Mouse (Mus musculus): ENCODE measurements around the gene Stag2. TPM values are rescaled to one million over a fixed set of nuclear protein-coding genes. Genes with fewer than 3 reads are reported as not detected.

Stag2 gene
- 566 and 593 TPM in 2 replicates for total RNA-seq (2017)

- ATAC-seq (replicated peaks in 1 of 2; ENCODE audit: insufficient read depth in 1 of 2, low FRiP score in 2 of 2, low TSS enrichment in 1 of 2, low read depth in 1 of 2, poor library complexity in 2 of 2, severe bottlenecking in 2 of 2): peak; percentile 39 to 52; a peak in 3 of 4 replicates
Measured at GRCm38 (mm10) chrX:42148788-42149556, at the start of gene Stag2. Stag2 (plus strand) TSS chrX:42149317.

- no peak for ATAC-seq (replicated peaks in 1 of 2; ENCODE audit: insufficient read depth in 1 of 2, low FRiP score in 2 of 2, low TSS enrichment in 1 of 2, low read depth in 1 of 2, poor library complexity in 2 of 2, severe bottlenecking in 2 of 2)
Measured at GRCm38 (mm10) chrX:42107137-42107536, 42.0 kb upstream of the Stag2 start.

- ATAC-seq (replicated peaks in 1 of 2; ENCODE audit: insufficient read depth in 1 of 2, low FRiP score in 2 of 2, low TSS enrichment in 1 of 2, low read depth in 1 of 2, poor library complexity in 2 of 2, severe bottlenecking in 2 of 2): no peak
Measured at GRCm38 (mm10) chrX:42110585-42110984, 38.5 kb upstream of the Stag2 start.

GRCm38 (mm10) chrX:42119442-42120048, 29.6 kb upstream of the Stag2 start:
- ATAC-seq (replicated peaks in 1 of 2; ENCODE audit: insufficient read depth in 1 of 2, low FRiP score in 2 of 2, low TSS enrichment in 1 of 2, low read depth in 1 of 2, poor library complexity in 2 of 2, severe bottlenecking in 2 of 2): no peak

DNA sequence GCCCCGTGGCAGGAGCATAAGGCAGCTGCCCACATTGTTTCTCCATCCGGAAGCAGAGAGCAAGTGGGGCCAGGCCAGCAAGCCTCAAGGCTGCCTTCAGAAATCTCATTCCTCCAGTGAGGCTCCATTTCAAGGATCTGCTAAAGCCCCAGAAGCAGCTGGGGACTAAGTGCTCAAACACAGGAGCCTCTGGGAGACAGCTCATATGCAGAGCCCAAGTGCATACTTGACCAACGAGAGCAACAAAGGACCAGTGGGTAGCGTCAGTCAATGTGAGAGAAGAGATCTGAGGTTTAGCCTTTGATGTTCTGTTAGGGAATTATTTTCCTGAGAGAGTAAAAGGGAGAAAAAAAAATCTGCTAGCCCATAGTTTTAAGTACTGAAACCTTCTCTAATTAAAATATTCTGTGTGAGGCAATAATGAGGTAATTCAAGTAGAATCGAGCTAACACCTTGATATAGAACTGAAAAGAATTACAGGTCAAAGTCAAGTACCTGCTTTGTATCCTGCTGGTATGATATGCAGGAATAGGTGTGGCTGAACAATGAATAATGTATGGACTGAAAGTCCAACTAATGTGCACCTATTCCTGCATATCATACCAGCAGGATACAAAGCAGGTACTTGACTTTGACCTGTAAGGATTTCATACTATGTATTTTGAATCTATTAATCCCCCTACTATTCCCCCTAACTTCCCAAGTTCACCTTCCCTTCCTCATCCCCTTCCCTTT, 24.0 kb upstream of the Stag2 start:
- ATAC-seq (replicated peaks in 1 of 2; ENCODE audit: insufficient read depth in 1 of 2, low FRiP score in 2 of 2, low TSS enrichment in 1 of 2, low read depth in 1 of 2, poor library complexity in 2 of 2, severe bottlenecking in 2 of 2): no peak

- ATAC-seq (replicated peaks in 1 of 2; ENCODE audit: insufficient read depth in 1 of 2, low FRiP score in 2 of 2, low TSS enrichment in 1 of 2, low read depth in 1 of 2, poor library complexity in 2 of 2, severe bottlenecking in 2 of 2): no peak
Measured at GRCm38 (mm10) chrX:42139882-42140281, 9.2 kb upstream of the Stag2 start.

DNA sequence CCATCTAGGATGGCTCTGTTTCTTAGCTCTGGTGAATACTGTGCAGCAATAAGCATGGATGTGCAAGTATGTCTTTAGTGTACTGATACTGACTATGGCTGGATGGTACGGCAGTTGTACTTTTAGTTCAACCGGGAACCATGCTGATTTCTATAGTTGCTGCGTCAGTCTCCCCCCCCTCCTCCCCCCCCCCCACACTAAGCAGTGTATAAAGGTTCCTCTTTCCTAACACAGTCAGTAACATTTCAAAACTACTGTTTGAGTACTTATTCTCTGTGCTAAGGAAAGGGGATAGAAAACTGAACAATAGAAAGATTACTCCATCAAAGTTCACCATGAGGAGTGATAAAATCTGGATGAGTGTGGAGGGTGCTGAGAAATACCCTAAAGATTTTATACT, 6.5 kb upstream of the Stag2 start:
- peak; percentile 53 to 69; a peak in 3 of 4 replicates for ATAC-seq (replicated peaks in 1 of 2; ENCODE audit: insufficient read depth in 1 of 2, low FRiP score in 2 of 2, low TSS enrichment in 1 of 2, low read depth in 1 of 2, poor library complexity in 2 of 2, severe bottlenecking in 2 of 2)

DNA sequence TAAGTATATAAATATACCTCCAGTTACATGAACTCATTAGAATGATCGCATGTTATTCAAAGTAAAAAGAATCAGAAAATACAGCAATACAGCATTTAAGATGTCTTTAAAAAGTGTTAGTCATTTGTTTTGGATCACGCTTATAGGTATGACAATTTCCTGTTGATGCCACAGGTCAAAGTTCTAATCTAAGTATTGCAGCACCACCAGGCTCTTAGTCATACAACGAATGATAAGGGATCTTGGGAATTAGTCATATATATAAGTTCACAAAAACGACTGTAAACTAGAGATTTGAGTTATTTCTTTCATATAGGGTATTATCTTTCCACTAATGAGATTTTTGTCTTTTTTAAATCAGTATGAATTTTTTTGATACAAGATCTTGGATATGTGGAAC, 5.1 kb upstream of the Stag2 start:
- ATAC-seq (replicated peaks in 1 of 2; ENCODE audit: insufficient read depth in 1 of 2, low FRiP score in 2 of 2, low TSS enrichment in 1 of 2, low read depth in 1 of 2, poor library complexity in 2 of 2, severe bottlenecking in 2 of 2): no peak

GRCm38 (mm10) chrX:42148016-42148451, 1.1 kb upstream of the Stag2 start:
- ATAC-seq (replicated peaks in 1 of 2; ENCODE audit: insufficient read depth in 1 of 2, low FRiP score in 2 of 2, low TSS enrichment in 1 of 2, low read depth in 1 of 2, poor library complexity in 2 of 2, severe bottlenecking in 2 of 2): no peak

- ATAC-seq (replicated peaks in 1 of 2; ENCODE audit: insufficient read depth in 1 of 2, low FRiP score in 2 of 2, low TSS enrichment in 1 of 2, low read depth in 1 of 2, poor library complexity in 2 of 2, severe bottlenecking in 2 of 2): peak in 1 of 2 experiments; percentile 1; a peak in 1 of 4 replicates
Measured at GRCm38 (mm10) chrX:42149557-42150345, 634 bp downstream of the Stag2 start.

DNA sequence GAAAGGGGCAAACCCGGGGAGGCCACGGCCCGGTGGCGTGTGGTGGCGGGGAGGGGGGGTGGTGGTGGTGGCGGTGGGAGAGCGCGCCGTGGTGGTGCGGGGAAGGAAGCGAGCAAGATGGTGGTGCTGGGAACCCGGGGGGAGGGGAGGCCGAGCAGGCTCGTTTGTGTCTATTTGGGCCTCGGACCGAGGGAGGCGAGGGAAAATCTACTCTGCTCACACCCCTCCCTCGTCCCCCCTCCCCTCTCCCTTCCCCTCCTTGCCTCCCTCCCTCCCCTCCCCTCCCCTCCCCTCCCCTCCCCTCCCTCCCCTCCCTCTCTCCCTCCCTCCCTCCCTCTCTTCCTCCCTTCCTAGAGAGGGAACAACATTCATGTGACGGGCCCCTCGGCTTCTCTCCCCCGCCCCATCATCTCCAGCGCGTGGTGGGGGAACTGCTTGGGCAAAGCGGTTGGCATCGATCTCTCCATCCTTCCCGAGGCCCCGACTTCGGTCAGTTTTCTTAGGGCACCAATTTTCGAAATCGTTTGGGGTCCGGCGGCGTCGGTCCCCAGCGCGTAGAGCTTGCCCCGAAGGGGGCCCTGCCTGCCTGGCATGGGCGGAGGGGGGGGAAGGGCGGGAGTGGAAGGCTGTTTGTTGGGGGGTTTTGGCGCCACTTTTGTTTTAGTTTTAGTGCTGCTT, 1.4 kb downstream of the Stag2 start:
- peak; percentile 40 to 59 for ATAC-seq (replicated peaks in 1 of 2; ENCODE audit: insufficient read depth in 1 of 2, low FRiP score in 2 of 2, low TSS enrichment in 1 of 2, low read depth in 1 of 2, poor library complexity in 2 of 2, severe bottlenecking in 2 of 2)

- ATAC-seq (replicated peaks in 1 of 2; ENCODE audit: insufficient read depth in 1 of 2, low FRiP score in 2 of 2, low TSS enrichment in 1 of 2, low read depth in 1 of 2, poor library complexity in 2 of 2, severe bottlenecking in 2 of 2): no peak
Measured at GRCm38 (mm10) chrX:42151024-42151754, 2.1 kb downstream of the Stag2 start.

DNA sequence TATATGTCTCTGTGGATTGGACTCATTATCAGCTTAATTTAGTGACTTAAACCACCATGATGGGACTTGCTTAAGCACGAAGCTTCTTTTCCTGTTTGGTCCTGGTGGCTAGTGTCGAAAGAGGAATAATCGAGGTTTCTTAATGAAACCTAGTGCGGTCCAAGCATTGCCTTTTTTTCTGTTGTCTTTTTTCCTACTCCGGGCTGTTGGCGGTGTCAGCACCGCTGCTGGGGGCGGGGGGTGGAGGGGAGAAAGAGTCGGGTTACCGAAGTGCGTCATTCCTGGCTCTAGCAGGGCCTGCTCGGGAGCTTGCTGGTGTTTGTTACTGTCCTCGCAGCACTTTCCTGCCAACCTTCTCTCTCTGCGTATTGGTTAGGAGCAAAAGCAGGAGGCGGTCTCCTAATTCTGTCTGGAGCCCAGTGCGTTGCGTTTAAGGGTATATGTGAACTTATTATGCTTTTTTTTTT, 2.8 kb downstream of the Stag2 start:
- ATAC-seq (replicated peaks in 1 of 2; ENCODE audit: insufficient read depth in 1 of 2, low FRiP score in 2 of 2, low TSS enrichment in 1 of 2, low read depth in 1 of 2, poor library complexity in 2 of 2, severe bottlenecking in 2 of 2): peak; percentile 74 to 82

DNA sequence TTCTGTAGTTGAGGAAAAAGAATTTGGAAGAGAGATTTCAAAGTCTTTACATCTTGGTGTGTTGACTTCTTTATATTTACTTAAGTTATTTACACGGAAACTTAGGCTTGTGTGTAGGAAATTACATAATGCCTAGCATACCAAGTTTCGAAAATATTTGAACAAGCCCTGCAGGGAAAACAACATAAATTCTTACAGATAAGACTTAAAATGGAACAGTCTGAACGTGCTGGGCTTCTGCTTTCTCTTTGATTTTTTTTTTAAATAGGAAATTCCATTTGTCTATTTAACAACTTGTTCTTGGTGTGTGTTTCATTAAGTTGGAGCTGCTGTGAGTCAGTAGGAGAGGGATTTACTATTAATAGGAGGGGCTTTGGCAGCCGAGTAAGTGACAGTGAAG, 3.9 kb downstream of the Stag2 start:
- ATAC-seq (replicated peaks in 1 of 2; ENCODE audit: insufficient read depth in 1 of 2, low FRiP score in 2 of 2, low TSS enrichment in 1 of 2, low read depth in 1 of 2, poor library complexity in 2 of 2, severe bottlenecking in 2 of 2): no peak

DNA sequence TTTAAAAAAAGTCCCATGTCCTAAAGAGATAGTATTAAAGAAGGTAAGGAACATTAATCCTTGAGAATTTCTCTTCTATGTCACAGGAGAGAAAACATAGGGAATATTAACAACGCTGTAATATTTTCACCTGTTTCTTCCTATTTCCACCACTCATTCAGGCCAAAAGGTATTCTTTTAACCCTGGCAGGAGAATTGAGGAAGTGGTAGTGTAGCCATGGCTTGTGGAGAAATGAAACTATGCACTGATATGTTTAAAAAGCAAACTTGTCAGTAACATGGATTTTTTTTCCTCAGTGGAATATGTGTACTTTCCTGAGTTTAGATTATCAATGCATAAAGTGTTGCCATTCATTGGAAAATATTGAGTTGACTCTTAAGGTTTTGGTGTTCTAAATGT, 16.3 kb downstream of the Stag2 start:
- ATAC-seq (replicated peaks in 1 of 2; ENCODE audit: insufficient read depth in 1 of 2, low FRiP score in 2 of 2, low TSS enrichment in 1 of 2, low read depth in 1 of 2, poor library complexity in 2 of 2, severe bottlenecking in 2 of 2): peak; percentile 46 to 56; a peak in 2 of 4 replicates

GRCm38 (mm10) chrX:42170811-42171210, 21.7 kb downstream of the Stag2 start:
- ATAC-seq (replicated peaks in 1 of 2; ENCODE audit: insufficient read depth in 1 of 2, low FRiP score in 2 of 2, low TSS enrichment in 1 of 2, low read depth in 1 of 2, poor library complexity in 2 of 2, severe bottlenecking in 2 of 2): peak in 1 of 2 experiments; percentile 25; a peak in 1 of 4 replicates

Measured in hematopoietic stem cell, adult 5-6 weeks (primary cell).